Mouse (Mus musculus): Measurements from ENCODE around the gene Ccr2. TPM values are rescaled to one million over a fixed set of nuclear protein-coding genes. Genes with fewer than 3 reads are reported as not detected.
"Not testable (repeated sequence)": the region's sequence is repeated elsewhere in the genome, so short reads cannot be mapped to it uniquely, and the experiment has no call there.

Gene Ccr2
- polyA plus RNA-seq, 1 experiment from 2014 or later, result 8.5 TPM

- H3K4me2 ChIP-seq (ENCODE audit: low read depth, low read length); H3K27me3 ChIP-seq (ENCODE audit: control insufficient read depth, insufficient read depth, low read length); H3K36me3 ChIP-seq (ENCODE audit: control insufficient read depth, insufficient read depth, low read length); H3K9me3 ChIP-seq (replicated peaks; ENCODE audit: control insufficient read depth, low read length); H3K9ac ChIP-seq (ENCODE audit: low read length); H3K4me3 ChIP-seq (replicated peaks; ENCODE audit: low read length); H3K4me1 ChIP-seq (ENCODE audit: control insufficient read depth, insufficient read depth, low read length); H3K27ac ChIP-seq (ENCODE audit: low read length); ATAC-seq (ENCODE audit: insufficient read depth, low FRiP score): not testable (repeated sequence)
- 71% methylated on average over 2 of the region's 2 CpGs for WGBS
Measured at GRCm38 (mm10) chr9:124132899-124133298, 31.1 kb downstream of the Ccr2 start.

GRCm38 (mm10) chr9:124134919-124135318 lies 33.2 kb downstream of the Ccr2 start:
- H3K4me2 ChIP-seq (ENCODE audit: low read depth, low read length); H3K9ac ChIP-seq (ENCODE audit: low read length); H3K27ac ChIP-seq (ENCODE audit: low read length); H3K9me3 ChIP-seq (replicated peaks; ENCODE audit: control insufficient read depth, low read length); H3K4me1 ChIP-seq (ENCODE audit: control insufficient read depth, insufficient read depth, low read length); H3K36me3 ChIP-seq (ENCODE audit: control insufficient read depth, insufficient read depth, low read length); ATAC-seq (ENCODE audit: insufficient read depth, low FRiP score); H3K27me3 ChIP-seq (ENCODE audit: control insufficient read depth, insufficient read depth, low read length); H3K4me3 ChIP-seq (replicated peaks; ENCODE audit: low read length): not testable (repeated sequence)
- WGBS, result 91% methylated on average over 1 of the region's 1 CpGs

- H3K4me2 ChIP-seq (ENCODE audit: low read depth, low read length), result no peak overlapping the region
- no peak for ATAC-seq (ENCODE audit: insufficient read depth, low FRiP score)
- no peak overlapping the region for H3K4me3 ChIP-seq (replicated peaks; ENCODE audit: low read length)
- H3K27me3 ChIP-seq (ENCODE audit: control insufficient read depth, insufficient read depth, low read length), result no peaks in the 10 kb centered on the region
- no peak overlapping the region for H3K9ac ChIP-seq (ENCODE audit: low read length)
- H3K4me1 ChIP-seq (ENCODE audit: control insufficient read depth, insufficient read depth, low read length), result no peaks in the 10 kb centered on the region
- H3K36me3 ChIP-seq (ENCODE audit: control insufficient read depth, insufficient read depth, low read length), result no peaks in the 10 kb centered on the region
- H3K27ac ChIP-seq (ENCODE audit: low read length), result no peak overlapping the region
- WGBS, result 56% methylated on average over 11 of the region's 11 CpGs
- H3K9me3 ChIP-seq (replicated peaks; ENCODE audit: control insufficient read depth, low read length), result no peaks in the 10 kb centered on the region
Measured at GRCm38 (mm10) chr9:124137619-124138018, 35.9 kb downstream of the Ccr2 start.

DNA sequence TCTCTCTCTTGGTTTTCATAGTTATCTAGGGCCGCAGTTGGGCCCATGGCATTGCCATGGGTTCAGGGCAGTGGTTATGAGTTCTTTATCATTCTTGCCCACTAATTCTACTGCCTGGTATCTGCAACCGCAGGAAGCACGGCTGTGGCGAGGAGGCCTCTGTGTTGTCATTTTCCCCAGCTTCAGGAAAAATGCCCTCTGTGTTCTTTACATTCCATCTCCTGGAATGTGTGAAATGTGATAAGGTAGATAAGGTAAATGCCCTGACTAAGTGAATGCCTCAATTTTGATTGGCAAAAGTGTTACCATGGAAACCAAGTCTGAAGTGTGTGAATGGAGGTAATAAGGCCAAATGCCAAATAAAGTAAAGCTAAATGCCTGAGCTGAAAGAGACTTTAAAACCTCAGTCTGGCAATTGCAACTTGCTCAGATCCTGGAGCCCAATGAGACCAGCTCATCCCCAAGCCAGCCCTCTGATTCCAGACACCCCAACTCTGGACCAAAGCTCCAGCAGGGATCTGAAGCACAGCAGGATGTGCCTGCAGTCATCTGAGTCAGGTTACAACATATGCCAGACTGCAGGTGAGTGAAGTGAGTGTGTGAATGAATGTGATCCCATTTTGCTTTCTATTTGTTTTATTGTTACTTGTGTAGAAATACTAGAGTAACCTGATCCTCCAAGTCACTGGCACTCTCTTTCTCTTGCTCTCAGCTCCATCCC lies 36.5 kb downstream of the Ccr2 start:
- WGBS, result 29% methylated on average over 4 of the region's 4 CpGs
- Histone ChIP-seq H3K4me1 (ENCODE audit: control insufficient read depth, insufficient read depth, low read length) (no peaks in the 10 kb centered on the region), H3K4me3 (replicated peaks; ENCODE audit: low read length) (no peak overlapping the region), H3K9me3 (replicated peaks; ENCODE audit: control insufficient read depth, low read length) (no peaks in the 10 kb centered on the region), H3K9ac (ENCODE audit: low read length) (no peak overlapping the region), H3K36me3 (ENCODE audit: control insufficient read depth, insufficient read depth, low read length) (no peaks in the 10 kb centered on the region), H3K27me3 (ENCODE audit: control insufficient read depth, insufficient read depth, low read length) (no peaks in the 10 kb centered on the region), H3K27ac (ENCODE audit: low read length) (no peak overlapping the region), H3K4me2 (ENCODE audit: low read depth, low read length) (no peak overlapping the region)
- ATAC-seq (ENCODE audit: insufficient read depth, low FRiP score), result peak; percentile 64; the same call in 1 of the 2 replicates

DNA sequence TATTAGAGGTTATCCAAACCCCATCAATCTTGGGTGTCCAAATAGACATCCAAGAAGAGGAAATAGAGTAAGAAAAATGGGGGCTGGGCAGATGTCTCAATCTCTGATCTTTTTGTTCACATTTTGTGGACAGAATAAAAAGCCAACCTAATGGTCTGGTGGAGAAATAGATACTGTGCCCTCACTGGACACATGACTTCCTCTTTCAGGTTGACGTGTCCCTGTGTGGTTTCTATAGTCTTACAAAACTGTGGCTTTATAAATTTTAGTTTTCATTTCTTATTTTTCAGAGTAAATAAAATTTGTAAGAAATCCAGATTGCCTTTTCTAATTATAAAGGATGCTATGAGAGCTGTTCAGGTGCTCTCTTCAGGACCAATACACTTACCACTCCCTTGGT lies 41.9 kb downstream of the Ccr2 start:
- H3K4me1 ChIP-seq (ENCODE audit: control insufficient read depth, insufficient read depth, low read length), result no peaks in the 10 kb centered on the region
- WGBS, result 76% methylated on average over 1 of the region's 1 CpGs
- H3K9me3 ChIP-seq (replicated peaks; ENCODE audit: control insufficient read depth, low read length), result no peaks in the 10 kb centered on the region
- H3K27me3 ChIP-seq (ENCODE audit: control insufficient read depth, insufficient read depth, low read length), result no peaks in the 10 kb centered on the region
- ATAC-seq (ENCODE audit: insufficient read depth, low FRiP score), result no peak
- no peak overlapping the region for H3K4me3 ChIP-seq (replicated peaks; ENCODE audit: low read length)
- no peak overlapping the region for H3K9ac ChIP-seq (ENCODE audit: low read length)
- no peaks in the 10 kb centered on the region for H3K36me3 ChIP-seq (ENCODE audit: control insufficient read depth, insufficient read depth, low read length)
- H3K27ac ChIP-seq (ENCODE audit: low read length), result no peak overlapping the region
- H3K4me2 ChIP-seq (ENCODE audit: low read depth, low read length), result no peak overlapping the region

DNA sequence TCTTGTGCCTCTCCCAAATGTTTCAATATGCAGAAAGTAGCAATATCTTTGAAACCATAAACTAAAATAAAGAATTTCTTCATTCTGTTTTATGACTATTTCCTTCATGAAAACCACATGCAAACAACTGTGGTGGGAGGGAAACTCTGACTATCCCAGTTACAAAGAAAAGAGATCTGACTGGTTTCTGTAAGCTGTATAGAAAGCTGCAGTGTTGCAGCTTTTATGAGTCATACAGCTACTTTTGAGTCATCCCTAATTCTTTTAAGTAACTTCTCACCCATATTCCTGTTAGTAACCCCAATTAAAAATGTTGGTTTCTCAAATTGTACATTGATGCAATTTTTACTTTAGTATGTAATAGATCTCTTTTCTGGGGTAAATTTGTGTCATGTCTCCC lies 44.6 kb downstream of the Ccr2 start:
- Histone ChIP-seq H3K9ac (ENCODE audit: low read length) (no peak overlapping the region), H3K27ac (ENCODE audit: low read length) (no peak overlapping the region), H3K4me3 (replicated peaks; ENCODE audit: low read length) (no peak overlapping the region), H3K36me3 (ENCODE audit: control insufficient read depth, insufficient read depth, low read length) (no peaks in the 10 kb centered on the region), H3K4me2 (ENCODE audit: low read depth, low read length) (no peak overlapping the region), H3K9me3 (replicated peaks; ENCODE audit: control insufficient read depth, low read length) (no peaks in the 10 kb centered on the region), H3K27me3 (ENCODE audit: control insufficient read depth, insufficient read depth, low read length) (no peaks in the 10 kb centered on the region), H3K4me1 (ENCODE audit: control insufficient read depth, insufficient read depth, low read length) (no peaks in the 10 kb centered on the region)
- ATAC-seq (ENCODE audit: insufficient read depth, low FRiP score), result no peak

Other genes with a start within 250 kb of the Ccr2 start
- gene Xcr1, start 239.9 kb upstream of the Ccr2 start, polyA plus RNA-seq (2015; fragmentation: Nextera tagmentation; extraction: Ambion mirVana), result not detected in 2 replicates
- gene Ccr1, start 133.3 kb upstream of the Ccr2 start, polyA plus RNA-seq (2015; fragmentation: Nextera tagmentation; extraction: Ambion mirVana), result 4.3 and 5.0 TPM in 2 replicates
- gene Ccr1l1, start 123.5 kb upstream of the Ccr2 start, polyA plus RNA-seq (2015; fragmentation: Nextera tagmentation; extraction: Ambion mirVana), result not detected in 2 replicates
- gene Ccr3, start 80.0 kb upstream of the Ccr2 start, polyA plus RNA-seq (2015; fragmentation: Nextera tagmentation; extraction: Ambion mirVana), result 0.18 and 0.32 TPM in 2 replicates
- 1.2 TPM in 2 replicates for gene Ccr5, start 19.6 kb downstream of the Ccr2 start, polyA plus RNA-seq (2015; fragmentation: Nextera tagmentation; extraction: Ambion mirVana)
- 14.2 and 16.4 TPM in 2 replicates for gene 2010315B03Rik, start 210.7 kb downstream of the Ccr2 start, polyA plus RNA-seq (2015; fragmentation: Nextera tagmentation; extraction: Ambion mirVana)